Mouse (Mus musculus): ENCODE results near the gene Rpl23a.
A peak's percentile ranks its signal among the peaks of the same experiment; 100 is the strongest.

Rpl23a gene

GRCm38 (mm10) chr11:78183884-78184514 is 615 bp upstream of the Rpl23a start:
- DNase-seq = no peak

- DNase-seq = no peak
These were observed 934 bp downstream of the Rpl23a start for GRCm38 (mm10) chr11:78182450-78182849.

- no peak for DNase-seq
These were observed 1.5 kb downstream of the Rpl23a start for GRCm38 (mm10) chr11:78181830-78182357.

- DNase-seq = no peak
These were observed 3.2 kb downstream of the Rpl23a start for GRCm38 (mm10) chr11:78180081-78180761.

- no peak for DNase-seq
These were observed 3.9 kb downstream of the Rpl23a start for GRCm38 (mm10) chr11:78179438-78179999.

GRCm38 (mm10) chr11:78178859-78179437 is 4.4 kb downstream of the Rpl23a start:
- DNase-seq = peak; percentile 70

GRCm38 (mm10) chr11:78177903-78178858 is 5.2 kb downstream of the Rpl23a start:
- DNase-seq = peak; percentile 93

GRCm38 (mm10) chr11:78177437-78177836 is 5.9 kb downstream of the Rpl23a start:
- no peak for DNase-seq

GRCm38 (mm10) chr11:78176905-78177331 is 6.5 kb downstream of the Rpl23a start:
- DNase-seq = no peak

- DNase-seq = peak; percentile 85
These were observed 7.0 kb downstream of the Rpl23a start, which contains the start of the genes Nek8 and Tlcd1 for GRCm38 (mm10) chr11:78176402-78176862. TSS of gene Nek8 (minus strand) at chr11:78176675. TSS of gene Tlcd1 (plus strand) at chr11:78176711.

GRCm38 (mm10) chr11:78175771-78176401 is 7.5 kb downstream of the Rpl23a start:
- DNase-seq = no peak

- no peak for DNase-seq
These were observed 8.9 kb downstream of the Rpl23a start for GRCm38 (mm10) chr11:78174506-78174905.

GRCm38 (mm10) chr11:78172748-78173383 is 10.5 kb downstream of the Rpl23a start:
- no peak for DNase-seq

- no peak for DNase-seq
These were observed 11.2 kb downstream of the Rpl23a start for GRCm38 (mm10) chr11:78172034-78172747.

GRCm38 (mm10) chr11:78171328-78171727 is 12.1 kb downstream of the Rpl23a start:
- DNase-seq = no peak

- no peak for DNase-seq
These were observed 13.1 kb downstream of the Rpl23a start for GRCm38 (mm10) chr11:78170306-78170705.

GRCm38 (mm10) chr11:78168541-78169468 is 14.6 kb downstream of the Rpl23a start:
- DNase-seq = no peak

- DNase-seq = peak; percentile 26
These were observed 16.0 kb downstream of the Rpl23a start for GRCm38 (mm10) chr11:78167257-78167959.

- peak; percentile 24 for DNase-seq
These were observed 16.7 kb downstream of the Rpl23a start for GRCm38 (mm10) chr11:78166640-78167039.
